Mouse (Mus musculus) CD4-positive, CD25-positive, alpha-beta regulatory T cell, adult 4 months (primary cell): Measurements from ENCODE around the gene Zfp449. TPM values are rescaled to one million over a fixed set of nuclear protein-coding genes. Genes with fewer than 3 reads are reported as not detected.

Experiments used
- ATAC-seq: one replicate; pipeline ENCODE4 v1.8.0; 2017
- polyA plus RNA-seq, 2 experiments: library from polyadenylated mRNA; unstranded; fragments of 100-300 nt; shearing (Covaris generic); gene quantifications; one replicate each; pipeline ENCODE4 v1.2.1; 2017

Gene Zfp449
- polyA plus RNA-seq, result 1 to 10 TPM; 1.3 to 1.9 TPM

GRCm38 (mm10) chrX:56346176-56346931 lies at the start of gene Zfp449:
TSS of gene Zfp449 (plus strand) at chrX:56346400.
- ATAC-seq, result peak; percentile 96

DNA sequence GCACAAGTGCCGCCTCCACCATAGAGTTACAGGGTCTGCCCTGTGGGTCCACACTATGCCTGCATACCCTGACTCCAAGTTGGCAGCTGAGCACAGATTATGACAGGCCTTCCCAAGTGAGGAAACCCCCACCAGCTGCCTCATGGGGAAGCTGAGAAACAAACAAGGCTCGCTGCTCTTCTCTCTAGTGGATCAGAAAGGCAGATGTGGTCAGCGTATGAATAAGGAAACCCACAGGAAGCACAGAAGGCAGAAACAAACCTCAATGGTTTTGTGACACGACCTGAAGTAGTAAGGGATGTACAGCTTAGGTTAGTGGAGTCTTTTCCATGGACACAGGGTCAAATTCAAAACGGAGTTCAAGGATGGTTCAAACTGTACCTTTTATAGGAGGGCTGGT lies 38.6 kb upstream of the Zfp449 start:
- no peak for ATAC-seq

DNA sequence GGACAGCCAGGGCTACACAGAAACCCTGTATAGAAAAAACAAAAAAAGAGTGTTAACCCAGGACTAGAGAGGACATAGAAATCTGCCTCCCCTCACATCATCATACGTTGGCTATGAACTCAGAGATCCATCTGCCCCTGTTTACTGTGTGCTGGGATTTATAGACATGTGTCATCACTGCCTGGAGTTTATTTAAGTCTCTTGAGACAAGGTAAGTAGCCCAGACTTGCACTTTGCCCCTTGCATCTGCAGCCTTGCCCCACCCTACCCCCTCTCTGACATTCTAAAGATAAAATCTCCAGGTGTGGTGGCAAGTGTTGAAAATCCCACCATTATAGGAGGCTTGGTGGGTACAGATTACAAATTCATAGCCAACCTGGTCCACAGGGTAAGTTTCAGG lies 33.4 kb upstream of the Zfp449 start:
- no peak for ATAC-seq

GRCm38 (mm10) chrX:56322096-56322495 lies 24.1 kb upstream of the Zfp449 start:
- no peak for ATAC-seq

DNA sequence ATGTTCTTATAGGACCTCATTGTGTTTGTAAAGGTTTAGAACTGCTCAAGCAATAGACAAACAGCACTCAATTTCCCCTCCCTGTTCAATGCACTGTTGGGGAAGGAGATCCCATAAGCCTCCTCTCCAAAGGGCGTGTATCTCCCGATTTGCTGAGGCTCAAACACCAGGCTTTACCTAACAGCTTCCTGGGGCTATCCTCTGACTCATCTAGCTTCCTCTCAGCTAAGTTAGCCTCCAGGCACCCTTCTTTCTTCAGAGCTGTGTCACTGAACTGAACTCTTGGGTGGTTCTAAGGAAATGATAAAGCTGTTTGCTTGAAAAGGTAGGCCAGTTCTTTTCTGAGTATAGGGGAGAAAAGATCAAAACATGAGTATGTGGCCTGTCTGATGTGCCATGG lies 23.5 kb upstream of the Zfp449 start:
- ATAC-seq, result no peak

- no peak for ATAC-seq
Measured at GRCm38 (mm10) chrX:56332046-56332445, 14.2 kb upstream of the Zfp449 start.

- ATAC-seq, result no peak
Measured at GRCm38 (mm10) chrX:56340305-56340704, 5.9 kb upstream of the Zfp449 start.

DNA sequence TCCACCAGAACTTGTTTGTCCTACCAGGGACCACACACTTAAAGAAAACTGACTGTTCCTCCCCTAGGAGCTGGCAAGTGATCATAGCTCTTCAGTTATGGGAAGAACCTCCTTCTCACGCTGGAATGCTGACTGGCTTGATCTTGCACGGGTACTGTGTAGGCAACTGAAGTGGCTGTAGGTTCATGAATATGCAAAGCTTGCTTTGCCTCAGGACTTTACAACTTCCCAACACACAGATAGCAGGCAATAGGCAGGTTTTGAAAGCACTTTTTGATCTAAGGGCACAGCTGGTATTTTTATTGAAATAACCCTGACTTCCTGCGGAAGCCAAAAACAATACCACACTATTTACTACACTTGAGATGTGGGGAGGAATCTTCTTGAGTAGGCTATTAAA lies 3.3 kb upstream of the Zfp449 start:
- no peak for ATAC-seq

GRCm38 (mm10) chrX:56346932-56347253 lies 693 bp downstream of the Zfp449 start:
- no peak for ATAC-seq

GRCm38 (mm10) chrX:56374431-56375128 lies 28.4 kb downstream of the Zfp449 start, which contains the start of gene Smim10l2a:
TSS of gene Smim10l2a (plus strand) at chrX:56374586.
- peak; percentile 88 for ATAC-seq

DNA sequence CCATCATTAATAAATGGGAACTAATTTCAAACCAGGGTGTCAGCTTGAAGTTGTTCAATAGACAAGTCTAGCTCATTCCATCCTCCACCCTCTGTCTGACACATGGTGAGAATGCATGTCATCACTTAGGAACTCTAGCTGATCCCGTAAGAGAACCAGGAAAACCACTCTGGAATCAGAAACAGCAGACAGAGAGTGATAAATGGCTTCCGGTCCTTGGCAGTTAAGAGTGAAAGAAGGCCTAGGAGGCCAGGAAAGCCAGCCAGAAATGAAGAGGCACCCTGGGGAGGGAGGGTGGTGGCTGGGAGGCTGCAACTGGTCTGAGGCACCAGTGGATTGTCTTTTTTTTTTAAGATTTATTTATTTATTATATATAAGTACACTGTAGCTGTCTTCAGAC lies 34.7 kb downstream of the Zfp449 start:
- ATAC-seq, result no peak

GRCm38 (mm10) chrX:56384142-56384541 lies 37.9 kb downstream of the Zfp449 start:
- ATAC-seq, result peak; percentile 37

GRCm38 (mm10) chrX:56404646-56405045 lies 58.4 kb downstream of the Zfp449 start:
- ATAC-seq, result no peak

- peak; percentile 79 for ATAC-seq
Measured at GRCm38 (mm10) chrX:56405482-56405881, 59.3 kb downstream of the Zfp449 start.

- peak; percentile 75 for ATAC-seq
Measured at GRCm38 (mm10) chrX:56406128-56406527, 59.9 kb downstream of the Zfp449 start.

Other genes starting within 250 kb of the Zfp449 start
- under 1 TPM in 1 of 2 experiments, not detected in 1; 0.51 TPM for gene 3830403N18Rik, start 209.8 kb upstream of the Zfp449 start, polyA plus RNA-seq
- gene Gm773, start 133.5 kb upstream of the Zfp449 start, polyA plus RNA-seq, result not detected
- gene Smim10l2a, start 28.2 kb downstream of the Zfp449 start, polyA plus RNA-seq, result 1 to 10 TPM; 2.7 to 5.5 TPM
- 10 to 100 TPM in 1 of 2 experiments, not detected in 1; 15.0 TPM for gene Gm2174, start 101.6 kb downstream of the Zfp449 start, polyA plus RNA-seq
- 10 to 100 TPM; 24.7 to 33.4 TPM for gene Ints6l, start 108.5 kb downstream of the Zfp449 start, polyA plus RNA-seq
- not detected for gene Gm10477, start 178.3 kb downstream of the Zfp449 start, polyA plus RNA-seq
- gene Gm648, start 203.2 kb downstream of the Zfp449 start, polyA plus RNA-seq, result not detected